ENCODE assay signal across 21 mouse cellular contexts in genomic region chr5:13365108-13365507, GRCm38 (mm10).
"Had no signal": no experiment of that assay in that cellular context is flagged by ENCODE, and none has a peak within 500 bp of the region (broad histone marks: within the 10 kb centered on the region; RNA-seq: fewer than 3 reads in every experiment).

No protein-coding gene starts in this region.

- H3K4me1 ChIP-seq: lung, embryonic 15.5 days; midbrain, embryonic 13.5 days; midbrain, embryonic 15.5 days; neural tube, embryonic 13.5 days; neural tube, embryonic 15.5 days had no signal

- H3K27me3 ChIP-seq: lung, embryonic 15.5 days; megakaryocyte, embryonic 14.5 days; midbrain, embryonic 13.5 days; midbrain, embryonic 15.5 days; neural tube, embryonic 13.5 days; neural tube, embryonic 15.5 days had no signal

- H3K36me3 ChIP-seq: lung, embryonic 15.5 days; midbrain, embryonic 13.5 days; midbrain, embryonic 15.5 days; neural tube, embryonic 13.5 days; neural tube, embryonic 15.5 days had no signal

- H3K4me2 ChIP-seq: lung, embryonic 15.5 days; midbrain, embryonic 11.5 days; midbrain, embryonic 13.5 days; midbrain, embryonic 15.5 days; neural tube, embryonic 13.5 days; neural tube, embryonic 15.5 days had no signal

- H3K9ac ChIP-seq: liver, postnatal 0 days; lung, embryonic 15.5 days; midbrain, embryonic 13.5 days; midbrain, embryonic 15.5 days; neural tube, embryonic 13.5 days; neural tube, embryonic 15.5 days had no signal

- H3K9me3 ChIP-seq: lung, embryonic 15.5 days; megakaryocyte, embryonic 14.5 days; midbrain, embryonic 13.5 days; midbrain, embryonic 15.5 days; neural tube, embryonic 13.5 days; neural tube, embryonic 15.5 days had no signal

- H3K4me3 ChIP-seq: lung, embryonic 15.5 days; megakaryocyte, embryonic 14.5 days; midbrain, embryonic 13.5 days; midbrain, embryonic 15.5 days; neural tube, embryonic 13.5 days; neural tube, embryonic 15.5 days had no signal

- ATAC-seq: liver, postnatal 0 days; lung, postnatal 0 days; midbrain, embryonic 13.5 days; midbrain, embryonic 15.5 days had no signal

- DNase-seq: liver, postnatal 0 days; lung, adult 2 months; lung, postnatal 14 days; lung, postnatal 36 days; retina, postnatal 1 day; right cerebral cortex, adult 18-20 months; right cerebral cortex, postnatal 25 days; right cerebral cortex, postnatal 4 days; spleen, adult 18-20 months; thymus, adult 18-20 months; thymus, postnatal 25 days; thymus, postnatal 4 days had no signal

- H3K27ac ChIP-seq: lung, embryonic 15.5 days; macrophage; midbrain, embryonic 13.5 days; midbrain, embryonic 15.5 days; neural tube, embryonic 13.5 days; neural tube, embryonic 15.5 days had no signal
